Mouse (Mus musculus) midbrain, embryonic 15.5 days (tissue): ENCODE measurements around the gene Mea1. TPM values are rescaled to one million over a fixed set of nuclear protein-coding genes. Genes with fewer than 3 reads are reported as not detected.
A peak's percentile ranks its signal among the peaks of the same experiment; 100 is the strongest.

ENCODE experiments used
- ATAC-seq: fragments of 200-750 bp; cut with Nextera tagmentation; replicated peaks from 2 replicates; pipeline ENCODE4 v1.8.0; 2017; ENCODE audit warnings: moderate TSS enrichment
- H3K27ac ChIP-seq: fragments of 300-500 bp; sonication (generic); 2 replicates; pipeline ENCODE4 v1.5.1; 2015; ENCODE audit warnings: mild to moderate bottlenecking, inconsistent platforms
- H3K27me3 ChIP-seq: fragments of 300-500 bp; sonication (generic); replicated peaks from 2 replicates; pipeline ENCODE4 v1.6.1; 2015; ENCODE audit warnings: inconsistent platforms
- H3K36me3 ChIP-seq: fragments of 300-500 bp; sonication (generic); replicated peaks from 2 replicates; pipeline ENCODE4 v1.6.1; 2015; ENCODE audit warnings: inconsistent platforms
- H3K4me1 ChIP-seq: fragments of 300-500 bp; sonication (generic); 2 replicates; pipeline ENCODE4 v1.6.1; 2015; ENCODE audit warnings: inconsistent platforms
- H3K4me2 ChIP-seq: fragments of 300-500 bp; sonication (generic); 2 replicates; pipeline ENCODE4 v1.6.1; 2015; ENCODE audit warnings: inconsistent platforms, mild to moderate bottlenecking, moderate library complexity
- H3K4me3 ChIP-seq: fragments of 300-500 bp; sonication (generic); 2 replicates; pipeline ENCODE4 v1.5.1; 2015; ENCODE audit warnings: mild to moderate bottlenecking, inconsistent platforms
- H3K9ac ChIP-seq: fragments of 300-500 bp; sonication (generic); 2 replicates; pipeline ENCODE4 v1.6.1; 2015; ENCODE audit warnings: mild to moderate bottlenecking, inconsistent platforms
- H3K9me3 ChIP-seq: fragments of 300-500 bp; sonication (generic); 2 replicates; pipeline ENCODE4 v1.6.1; 2016; ENCODE audit warnings: inconsistent platforms
- WGBS: fragments of 180-500 bp; shearing (Covaris S2); methylation state at CpG from one replicate; pipeline ENCODE4 v1.1.7; 2015; ENCODE audit warnings: mixed read lengths; 5-methylcytosine and 5-hydroxymethylcytosine counted together
- polyA plus RNA-seq: library from polyadenylated mRNA; unstranded; fragments of >200 nt; fragmentation: Nextera tagmentation; extraction: Ambion mirVana; gene quantifications from 2 replicates; pipeline ENCODE4 v1.2.1, GENCODE M21; 2015

The Mea1 gene
- polyA plus RNA-seq, 1 experiment from 2014 or later: 277 TPM

GRCm38 (mm10) chr17:46649811-46650210 lies 28.8 kb upstream of the Mea1 start:
- Histone ChIP-seq H3K9ac (peak overlapping the region; percentile 66), H3K27me3 (no peaks in the 10 kb centered on the region), H3K36me3 (peaks cover 22% of the 10 kb centered on the region; the same call in 1 of the 2 replicates), H3K4me2 (peak overlapping the region; percentile 76), H3K9me3 (no peaks in the 10 kb centered on the region), H3K4me3 (peak overlapping the region; percentile 53), H3K4me1 (peaks cover 48% of the 10 kb centered on the region), H3K27ac (peak overlapping the region; percentile 87)
- 32% methylated on average over 15 of the region's 15 CpGs for WGBS
- no peak for ATAC-seq

GRCm38 (mm10) chr17:46650232-46651031 lies 28.2 kb upstream of the Mea1 start, which contains the start of gene Cul7:
Gene Cul7, plus strand, starts transcription at chr17:46650337.
- peak; percentile 93 for ATAC-seq
- WGBS: under 1% methylated on average over 58 of the region's 58 CpGs
- peak within 1 kb of the TSS; percentile 87 for H3K27ac ChIP-seq

GRCm38 (mm10) chr17:46651292-46651691 lies 27.3 kb upstream of the Mea1 start:
- peaks cover 32% of the 10 kb centered on the region for H3K36me3 ChIP-seq
- H3K9me3 ChIP-seq: no peaks in the 10 kb centered on the region
- peaks cover 43% of the 10 kb centered on the region for H3K4me1 ChIP-seq
- 74% methylated on average over 17 of the region's 17 CpGs for WGBS
- peak overlapping the region; percentile 87 for H3K27ac ChIP-seq
- peak overlapping the region; percentile 53 for H3K4me3 ChIP-seq
- peak overlapping the region; percentile 66 for H3K9ac ChIP-seq
- H3K4me2 ChIP-seq: peak overlapping the region; percentile 76
- no peak for ATAC-seq
- no peaks in the 10 kb centered on the region for H3K27me3 ChIP-seq

More at GRCm38 (mm10) chr17:46650232-46651031, 28.2 kb upstream of the Mea1 start, which contains the start of gene Cul7:
- Histone ChIP-seq H3K27me3 (no peaks in the 10 kb centered on the region), H3K9ac (peak within 1 kb of the TSS; percentile 66), H3K4me1 (peaks cover 43% of the 10 kb centered on the region), H3K4me3 (peak within 1 kb of the TSS; percentile 53), H3K36me3 (peaks cover 24% of the 10 kb centered on the region; the same call in 1 of the 2 replicates), H3K4me2 (peak within 1 kb of the TSS; percentile 76), H3K9me3 (no peaks in the 10 kb centered on the region)

GRCm38 (mm10) chr17:46651755-46652547 lies 26.6 kb upstream of the Mea1 start:
- no peaks in the 10 kb centered on the region for H3K9me3 ChIP-seq
- 82% methylated on average over 20 of the region's 20 CpGs for WGBS
- no peak for ATAC-seq
- H3K27ac ChIP-seq: no peak overlapping the region
- H3K9ac ChIP-seq: peak overlapping the region; percentile 66; the same call in 1 of the 2 replicates
- peak overlapping the region; percentile 53 for H3K4me3 ChIP-seq
- peaks cover 39% of the 10 kb centered on the region for H3K36me3 ChIP-seq
- peak overlapping the region; percentile 76 for H3K4me2 ChIP-seq
- H3K27me3 ChIP-seq: no peaks in the 10 kb centered on the region
- peaks cover 38% of the 10 kb centered on the region for H3K4me1 ChIP-seq

- Histone ChIP-seq H3K9me3 (no peaks in the 10 kb centered on the region), H3K27me3 (no peaks in the 10 kb centered on the region), H3K9ac (no peak overlapping the region), H3K4me3 (no peak overlapping the region), H3K4me2 (no peak overlapping the region), H3K27ac (no peak overlapping the region), H3K36me3 (peaks cover 65% of the 10 kb centered on the region), H3K4me1 (peaks cover 23% of the 10 kb centered on the region)
- WGBS: 89% methylated on average over 6 of the region's 6 CpGs
- ATAC-seq: no peak
Measured at GRCm38 (mm10) chr17:46656054-46656453, 22.5 kb upstream of the Mea1 start.

- Histone ChIP-seq H3K27ac (no peak overlapping the region), H3K27me3 (no peaks in the 10 kb centered on the region), H3K9me3 (no peaks in the 10 kb centered on the region), H3K4me2 (no peak overlapping the region), H3K4me1 (no peaks in the 10 kb centered on the region), H3K4me3 (no peak overlapping the region), H3K9ac (no peak overlapping the region), H3K36me3 (peaks cover 73% of the 10 kb centered on the region)
- WGBS: 92% methylated on average over 9 of the region's 9 CpGs
- ATAC-seq: no peak
Measured at GRCm38 (mm10) chr17:46661351-46661750, 17.2 kb upstream of the Mea1 start.

- no peak overlapping the region for H3K9ac ChIP-seq
- no peak overlapping the region for H3K27ac ChIP-seq
- 91% methylated on average over 12 of the region's 12 CpGs for WGBS
- H3K27me3 ChIP-seq: no peaks in the 10 kb centered on the region
- H3K36me3 ChIP-seq: peaks cover 73% of the 10 kb centered on the region
- no peak overlapping the region for H3K4me2 ChIP-seq
- ATAC-seq: no peak
- H3K4me1 ChIP-seq: no peaks in the 10 kb centered on the region
- H3K4me3 ChIP-seq: no peak overlapping the region
- H3K9me3 ChIP-seq: no peaks in the 10 kb centered on the region
Measured at GRCm38 (mm10) chr17:46661981-46662380, 16.6 kb upstream of the Mea1 start.

GRCm38 (mm10) chr17:46662730-46663129 lies 15.9 kb upstream of the Mea1 start:
- no peaks in the 10 kb centered on the region for H3K4me1 ChIP-seq
- no peaks in the 10 kb centered on the region for H3K27me3 ChIP-seq
- H3K4me3 ChIP-seq: no peak overlapping the region
- H3K27ac ChIP-seq: no peak overlapping the region
- H3K4me2 ChIP-seq: no peak overlapping the region
- no peaks in the 10 kb centered on the region for H3K9me3 ChIP-seq
- WGBS: 88% methylated on average over 5 of the region's 5 CpGs
- no peak overlapping the region for H3K9ac ChIP-seq
- H3K36me3 ChIP-seq: peaks cover 71% of the 10 kb centered on the region
- no peak for ATAC-seq

- no peak overlapping the region for H3K27ac ChIP-seq
- H3K27me3 ChIP-seq: no peaks in the 10 kb centered on the region
- no peaks in the 10 kb centered on the region for H3K4me1 ChIP-seq
- ATAC-seq: no peak
- no peaks in the 10 kb centered on the region for H3K9me3 ChIP-seq
- WGBS: 94% methylated on average over 16 of the region's 16 CpGs
- H3K4me3 ChIP-seq: no peak overlapping the region
- no peak overlapping the region for H3K9ac ChIP-seq
- H3K4me2 ChIP-seq: no peak overlapping the region
- H3K36me3 ChIP-seq: peaks cover 48% of the 10 kb centered on the region
Measured at GRCm38 (mm10) chr17:46667712-46668111, 10.9 kb upstream of the Mea1 start.

GRCm38 (mm10) chr17:46669911-46670310 lies 8.7 kb upstream of the Mea1 start:
- no peak overlapping the region for H3K9ac ChIP-seq
- H3K4me3 ChIP-seq: no peak overlapping the region
- peaks cover 16% of the 10 kb centered on the region for H3K4me1 ChIP-seq
- H3K4me2 ChIP-seq: no peak overlapping the region
- no peaks in the 10 kb centered on the region for H3K27me3 ChIP-seq
- H3K27ac ChIP-seq: no peak overlapping the region
- ATAC-seq: no peak
- H3K9me3 ChIP-seq: no peaks in the 10 kb centered on the region
- 97% methylated on average over 10 of the region's 10 CpGs for WGBS
- peaks cover 29% of the 10 kb centered on the region for H3K36me3 ChIP-seq

- 1% methylated on average over 42 of the region's 43 CpGs for WGBS
- peak; percentile 90 for ATAC-seq
- peak within 1 kb of the TSS; percentile 78 for H3K4me2 ChIP-seq
- peaks cover 34% of the 10 kb centered on the region for H3K36me3 ChIP-seq
- peak within 1 kb of the TSS; percentile 61 for H3K9ac ChIP-seq
- peaks cover 25% of the 10 kb centered on the region for H3K4me1 ChIP-seq
- H3K9me3 ChIP-seq: no peaks in the 10 kb centered on the region
- H3K27ac ChIP-seq: peak within 1 kb of the TSS; percentile 65
- H3K4me3 ChIP-seq: peak within 1 kb of the TSS; percentile 71
- H3K27me3 ChIP-seq: no peaks in the 10 kb centered on the region
Measured at GRCm38 (mm10) chr17:46673850-46674529, 4.6 kb upstream of the Mea1 start, which contains the start of gene Rrp36. Gene Rrp36, minus strand, starts transcription at chr17:46674352.
